Mouse (Mus musculus): ENCODE results near the gene Pmch. TPM values are rescaled to one million over a fixed set of nuclear protein-coding genes. Genes with fewer than 3 reads are reported as not detected.

The Pmch gene
- polyA plus RNA-seq, 1 experiment from 2014 or later: 0.99 TPM

- Histone ChIP-seq H3K36me3 (ENCODE audit: control insufficient read depth, insufficient read depth, low read length) (no peaks in the 10 kb centered on the region), H3K27me3 (ENCODE audit: control insufficient read depth, insufficient read depth, low read length) (no peaks in the 10 kb centered on the region), H3K4me2 (ENCODE audit: low read length) (no peak overlapping the region), H3K4me1 (ENCODE audit: control insufficient read depth in 2 of 2, insufficient read depth in 2 of 2, low read length in 2 of 2) (no peaks in the 10 kb centered on the region), H3K4me3 (ENCODE audit: control insufficient read depth in 1 of 2, insufficient read depth in 1 of 2, low read depth in 1 of 2, low read length in 2 of 2) (no peak overlapping the region), H3K9me3 (ENCODE audit: control insufficient read depth, low read length) (no peaks in the 10 kb centered on the region), H3K9ac (ENCODE audit: low read length) (no peak overlapping the region), H3K27ac (replicated peaks in 1 of 2; ENCODE audit: control insufficient read depth in 1 of 2, insufficient read depth in 1 of 2, low read depth in 2 of 2, low read length in 2 of 2) (no peak overlapping the region)
- WGBS: 36% methylated on average over 3 of the region's 3 CpGs
- no peak for ATAC-seq (ENCODE audit: insufficient number of reproducible peaks, insufficient read depth, low FRiP score, low read depth)
Measured at GRCm38 (mm10) chr10:88067377-88067776, 23.5 kb upstream of the Pmch start.

GRCm38 (mm10) chr10:88106169-88106568 lies 15.3 kb downstream of the Pmch start:
- Histone ChIP-seq H3K9me3 (ENCODE audit: control insufficient read depth, low read length) (no peaks in the 10 kb centered on the region), H3K4me2 (ENCODE audit: low read length) (no peak overlapping the region), H3K4me3 (ENCODE audit: control insufficient read depth in 1 of 2, insufficient read depth in 1 of 2, low read depth in 1 of 2, low read length in 2 of 2) (no peak overlapping the region), H3K4me1 (ENCODE audit: control insufficient read depth in 2 of 2, insufficient read depth in 2 of 2, low read length in 2 of 2) (no peaks in the 10 kb centered on the region), H3K27ac (replicated peaks in 1 of 2; ENCODE audit: control insufficient read depth in 1 of 2, insufficient read depth in 1 of 2, low read depth in 2 of 2, low read length in 2 of 2) (no peak overlapping the region), H3K36me3 (ENCODE audit: control insufficient read depth, insufficient read depth, low read length) (peaks cover 5% of the 10 kb centered on the region; the same call in 1 of the 2 replicates), H3K27me3 (ENCODE audit: control insufficient read depth, insufficient read depth, low read length) (no peaks in the 10 kb centered on the region), H3K9ac (ENCODE audit: low read length) (no peak overlapping the region)
- ATAC-seq (ENCODE audit: insufficient number of reproducible peaks, insufficient read depth, low FRiP score, low read depth): no peak
- 90% methylated on average over 2 of the region's 2 CpGs for WGBS

- ATAC-seq (ENCODE audit: insufficient number of reproducible peaks, insufficient read depth, low FRiP score, low read depth): no peak
- H3K27me3 ChIP-seq (ENCODE audit: control insufficient read depth, insufficient read depth, low read length): no peaks in the 10 kb centered on the region
- WGBS: 75% methylated on average over 2 of the region's 2 CpGs
Measured at GRCm38 (mm10) chr10:88113290-88113689, 22.4 kb downstream of the Pmch start.

GRCm38 (mm10) chr10:88119721-88120120 lies 28.8 kb downstream of the Pmch start:
- H3K4me3 ChIP-seq (ENCODE audit: control insufficient read depth in 1 of 2, insufficient read depth in 1 of 2, low read depth in 1 of 2, low read length in 2 of 2): no peak overlapping the region
- no peaks in the 10 kb centered on the region for H3K4me1 ChIP-seq (ENCODE audit: control insufficient read depth in 2 of 2, insufficient read depth in 2 of 2, low read length in 2 of 2)
- no peak overlapping the region for H3K9ac ChIP-seq (ENCODE audit: low read length)
- H3K9me3 ChIP-seq (ENCODE audit: control insufficient read depth, low read length): no peaks in the 10 kb centered on the region
- no peak overlapping the region for H3K4me2 ChIP-seq (ENCODE audit: low read length)
- ATAC-seq (ENCODE audit: insufficient number of reproducible peaks, insufficient read depth, low FRiP score, low read depth): no peak
- no peak overlapping the region for H3K27ac ChIP-seq (replicated peaks in 1 of 2; ENCODE audit: control insufficient read depth in 1 of 2, insufficient read depth in 1 of 2, low read depth in 2 of 2, low read length in 2 of 2)
- H3K36me3 ChIP-seq (ENCODE audit: control insufficient read depth, insufficient read depth, low read length): peaks cover 23% of the 10 kb centered on the region
- H3K27me3 ChIP-seq (ENCODE audit: control insufficient read depth, insufficient read depth, low read length): no peaks in the 10 kb centered on the region

More at GRCm38 (mm10) chr10:88113290-88113689, 22.4 kb downstream of the Pmch start:
- H3K4me3 ChIP-seq (ENCODE audit: control insufficient read depth in 1 of 2, insufficient read depth in 1 of 2, low read depth in 1 of 2, low read length in 2 of 2): no peak overlapping the region
- H3K36me3 ChIP-seq (ENCODE audit: control insufficient read depth, insufficient read depth, low read length): peaks cover 20% of the 10 kb centered on the region
- H3K4me1 ChIP-seq (ENCODE audit: control insufficient read depth in 2 of 2, insufficient read depth in 2 of 2, low read length in 2 of 2): no peaks in the 10 kb centered on the region
- no peak overlapping the region for H3K4me2 ChIP-seq (ENCODE audit: low read length)
- H3K27ac ChIP-seq (replicated peaks in 1 of 2; ENCODE audit: control insufficient read depth in 1 of 2, insufficient read depth in 1 of 2, low read depth in 2 of 2, low read length in 2 of 2): no peak overlapping the region
- no peak overlapping the region for H3K9ac ChIP-seq (ENCODE audit: low read length)
- H3K9me3 ChIP-seq (ENCODE audit: control insufficient read depth, low read length): no peaks in the 10 kb centered on the region

- Histone ChIP-seq H3K4me2 (ENCODE audit: low read length) (no peak overlapping the region), H3K27me3 (ENCODE audit: control insufficient read depth, insufficient read depth, low read length) (no peaks in the 10 kb centered on the region), H3K36me3 (ENCODE audit: control insufficient read depth, insufficient read depth, low read length) (peaks cover 21% of the 10 kb centered on the region), H3K27ac (replicated peaks in 1 of 2; ENCODE audit: control insufficient read depth in 1 of 2, insufficient read depth in 1 of 2, low read depth in 2 of 2, low read length in 2 of 2) (no peak overlapping the region), H3K4me1 (ENCODE audit: control insufficient read depth in 2 of 2, insufficient read depth in 2 of 2, low read length in 2 of 2) (no peaks in the 10 kb centered on the region), H3K9me3 (ENCODE audit: control insufficient read depth, low read length) (no peaks in the 10 kb centered on the region), H3K4me3 (ENCODE audit: control insufficient read depth in 1 of 2, insufficient read depth in 1 of 2, low read depth in 1 of 2, low read length in 2 of 2) (no peak overlapping the region), H3K9ac (ENCODE audit: low read length) (no peak overlapping the region)
- 93% methylated on average over 16 of the region's 16 CpGs for WGBS
- no peak for ATAC-seq (ENCODE audit: insufficient number of reproducible peaks, insufficient read depth, low FRiP score, low read depth)
Measured at GRCm38 (mm10) chr10:88135630-88136029, 44.8 kb downstream of the Pmch start.

Other genes starting within 250 kb of the Pmch start
- 37.1 and 46.9 TPM in 2 replicates for gene Igf1, start 232.8 kb upstream of the Pmch start, polyA plus RNA-seq (2014; fragmentation: Nextera tagmentation; extraction: Ambion mirVana)
- gene Parpbp, start 55.9 kb downstream of the Pmch start, polyA plus RNA-seq (2014; fragmentation: Nextera tagmentation; extraction: Ambion mirVana): 11.1 and 15.1 TPM in 2 replicates
- 34.5 and 39.7 TPM in 2 replicates for gene Nup37, start 55.9 kb downstream of the Pmch start, polyA plus RNA-seq (2014; fragmentation: Nextera tagmentation; extraction: Ambion mirVana)
- 55.0 and 57.0 TPM in 2 replicates for gene Washc3, start 110.0 kb downstream of the Pmch start, polyA plus RNA-seq (2014; fragmentation: Nextera tagmentation; extraction: Ambion mirVana)

Data from heart, embryonic 14.5 days (tissue).